Mouse (Mus musculus): Measurements from ENCODE around the gene Csrnp3. TPM values are rescaled to one million over a fixed set of nuclear protein-coding genes. Genes with fewer than 3 reads are reported as not detected.

The Csrnp3 gene
- total and polyA plus RNA-seq, 3 experiments: 0.16 TPM; not detected in 2

- DNase-seq (ENCODE audit: low spot score): no peak
- Histone ChIP-seq H3K27me3 (ENCODE audit: insufficient read depth, low read length) (no peaks in the 10 kb centered on the region), H3K36me3 (replicated peaks) (no peaks in the 10 kb centered on the region), H3K4me3 (ENCODE audit: low read depth, low read length) (no peak overlapping the region), H3K9me3 (replicated peaks) (peaks cover 8% of the 10 kb centered on the region), H3K4me1 (ENCODE audit: insufficient read depth, low read depth, low read length) (no peaks in the 10 kb centered on the region)
- no peak for TF ChIP-seq GATA2 (IDR thresholded peaks at IDR 0.05; ENCODE audit: borderline replicate concordance, low read depth, low read length)
- TF ChIP-seq TAL1 (conservative IDR thresholded peaks at IDR 0.05; ENCODE audit: low read depth, low read length): no peak
- TF ChIP-seq POLR2AphosphoS5 (IDR thresholded peaks at IDR 0.05; ENCODE audit: insufficient replicate concordance, low read depth, low read length): no peak
- TF ChIP-seq CTCF (IDR thresholded peaks at IDR 0.05; ENCODE audit: low read depth, low read length): no peak
- no peak for TF ChIP-seq GATA1 (IDR thresholded peaks at IDR 0.05; ENCODE audit: borderline replicate concordance, low read length)
- ATAC-seq (ENCODE audit: extremely low read depth, insufficient number of reproducible peaks, low FRiP score, poor library complexity, severe bottlenecking): no peak
Measured at GRCm38 (mm10) chr2:65920651-65921412, 75.3 kb downstream of the Csrnp3 start.

DNA sequence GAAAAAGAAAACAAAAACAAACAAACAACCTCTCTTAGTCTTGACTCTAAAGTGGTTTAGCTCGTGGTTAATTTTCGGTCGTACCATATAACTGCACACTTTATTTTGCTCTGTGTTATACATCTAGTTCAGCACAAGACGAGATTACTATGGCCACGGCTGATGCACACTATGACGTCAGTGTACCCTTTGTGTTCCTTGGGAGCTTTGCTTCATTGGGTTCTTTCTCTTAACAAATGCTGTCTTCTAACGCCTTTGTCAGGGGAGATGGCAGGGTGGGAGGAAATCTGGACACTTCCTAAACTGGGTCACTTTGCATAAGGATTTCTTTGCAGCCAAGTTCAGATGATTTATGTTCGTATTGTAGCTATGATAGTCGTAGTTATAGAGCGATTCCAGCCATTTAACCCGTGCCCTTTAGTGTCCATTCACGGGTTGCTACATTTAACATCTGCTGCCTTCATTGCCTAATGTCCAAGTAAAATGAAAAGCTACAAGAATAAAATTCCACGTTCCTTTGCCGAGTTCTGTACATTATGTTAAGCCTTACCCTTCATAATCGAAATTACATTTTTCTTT lies 79.9 kb downstream of the Csrnp3 start:
- Histone ChIP-seq H3K27me3 (ENCODE audit: insufficient read depth, low read length) (no peaks in the 10 kb centered on the region), H3K9me3 (replicated peaks) (peaks cover 8% of the 10 kb centered on the region), H3K4me3 (ENCODE audit: low read depth, low read length) (no peak overlapping the region), H3K4me1 (ENCODE audit: insufficient read depth, low read depth, low read length) (no peaks in the 10 kb centered on the region), H3K36me3 (replicated peaks) (no peaks in the 10 kb centered on the region)
- ATAC-seq (ENCODE audit: extremely low read depth, insufficient number of reproducible peaks, low FRiP score, poor library complexity, severe bottlenecking): no peak
- DNase-seq (ENCODE audit: low spot score): no peak
- TF ChIP-seq GATA1 (IDR thresholded peaks at IDR 0.05; ENCODE audit: borderline replicate concordance, low read length) (no peak), POLR2AphosphoS5 (IDR thresholded peaks at IDR 0.05; ENCODE audit: insufficient replicate concordance, low read depth, low read length) (no peak), GATA2 (IDR thresholded peaks at IDR 0.05; ENCODE audit: borderline replicate concordance, low read depth, low read length) (no peak), CTCF (IDR thresholded peaks at IDR 0.05; ENCODE audit: low read depth, low read length) (no peak), TAL1 (conservative IDR thresholded peaks at IDR 0.05; ENCODE audit: low read depth, low read length) (no peak)

- Histone ChIP-seq H3K9me3 (replicated peaks) (peaks cover 11% of the 10 kb centered on the region), H3K4me1 (ENCODE audit: insufficient read depth, low read depth, low read length) (no peaks in the 10 kb centered on the region), H3K27me3 (ENCODE audit: insufficient read depth, low read length) (no peaks in the 10 kb centered on the region), H3K36me3 (replicated peaks) (no peaks in the 10 kb centered on the region), H3K4me3 (ENCODE audit: low read depth, low read length) (no peak overlapping the region)
- ATAC-seq (ENCODE audit: extremely low read depth, insufficient number of reproducible peaks, low FRiP score, poor library complexity, severe bottlenecking) (no peak), DNase-seq (ENCODE audit: low spot score) (no peak)
- no peak for TF ChIP-seq POLR2AphosphoS5 (IDR thresholded peaks at IDR 0.05; ENCODE audit: insufficient replicate concordance, low read depth, low read length)
- no peak for TF ChIP-seq CTCF (IDR thresholded peaks at IDR 0.05; ENCODE audit: low read depth, low read length)
- no peak for TF ChIP-seq GATA2 (IDR thresholded peaks at IDR 0.05; ENCODE audit: borderline replicate concordance, low read depth, low read length)
- TF ChIP-seq TAL1 (conservative IDR thresholded peaks at IDR 0.05; ENCODE audit: low read depth, low read length): no peak
- TF ChIP-seq GATA1 (IDR thresholded peaks at IDR 0.05; ENCODE audit: borderline replicate concordance, low read length): no peak
Measured at GRCm38 (mm10) chr2:65926935-65927708, 81.6 kb downstream of the Csrnp3 start.

DNA sequence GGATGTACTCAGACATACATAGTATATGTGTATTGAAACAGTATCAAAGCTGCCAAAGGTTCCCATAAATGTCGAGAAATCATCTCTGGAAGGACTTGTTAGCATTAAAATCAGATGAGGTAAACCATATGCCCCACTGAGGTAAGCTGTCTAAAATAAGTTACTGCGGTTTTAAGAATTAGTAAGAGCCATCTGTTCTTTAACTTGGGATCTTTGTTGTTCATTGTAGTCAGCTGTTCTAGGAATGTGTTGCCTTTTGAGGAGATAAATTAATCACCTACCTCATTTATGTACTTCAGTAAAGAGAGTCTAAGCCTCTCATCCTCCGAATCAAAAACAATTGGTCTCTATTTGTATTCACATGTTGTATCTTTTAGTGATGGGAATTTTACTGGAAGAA lies 83.7 kb downstream of the Csrnp3 start:
- TF ChIP-seq TAL1 (conservative IDR thresholded peaks at IDR 0.05; ENCODE audit: low read depth, low read length): no peak
- no peak for TF ChIP-seq CTCF (IDR thresholded peaks at IDR 0.05; ENCODE audit: low read depth, low read length)
- no peak for TF ChIP-seq POLR2AphosphoS5 (IDR thresholded peaks at IDR 0.05; ENCODE audit: insufficient replicate concordance, low read depth, low read length)
- no peak for TF ChIP-seq GATA1 (IDR thresholded peaks at IDR 0.05; ENCODE audit: borderline replicate concordance, low read length)
- DNase-seq (ENCODE audit: low spot score) (no peak), ATAC-seq (ENCODE audit: extremely low read depth, insufficient number of reproducible peaks, low FRiP score, poor library complexity, severe bottlenecking) (no peak)
- Histone ChIP-seq H3K27me3 (ENCODE audit: insufficient read depth, low read length) (no peaks in the 10 kb centered on the region), H3K9me3 (replicated peaks) (peaks cover 11% of the 10 kb centered on the region), H3K4me1 (ENCODE audit: insufficient read depth, low read depth, low read length) (no peaks in the 10 kb centered on the region), H3K4me3 (ENCODE audit: low read depth, low read length) (no peak overlapping the region), H3K36me3 (replicated peaks) (no peaks in the 10 kb centered on the region)

GRCm38 (mm10) chr2:65929927-65930326 lies 84.4 kb downstream of the Csrnp3 start:
- TF ChIP-seq GATA2 (IDR thresholded peaks at IDR 0.05; ENCODE audit: borderline replicate concordance, low read depth, low read length): no peak
- TF ChIP-seq GATA1 (IDR thresholded peaks at IDR 0.05; ENCODE audit: borderline replicate concordance, low read length): no peak
- H3K9me3 ChIP-seq (replicated peaks): peaks cover 11% of the 10 kb centered on the region
- no peak overlapping the region for H3K4me3 ChIP-seq (ENCODE audit: low read depth, low read length)
- DNase-seq (ENCODE audit: low spot score) (no peak), ATAC-seq (ENCODE audit: extremely low read depth, insufficient number of reproducible peaks, low FRiP score, poor library complexity, severe bottlenecking) (no peak)
- no peaks in the 10 kb centered on the region for H3K4me1 ChIP-seq (ENCODE audit: insufficient read depth, low read depth, low read length)
- H3K27me3 ChIP-seq (ENCODE audit: insufficient read depth, low read length): no peaks in the 10 kb centered on the region
- H3K36me3 ChIP-seq (replicated peaks): no peaks in the 10 kb centered on the region

DNA sequence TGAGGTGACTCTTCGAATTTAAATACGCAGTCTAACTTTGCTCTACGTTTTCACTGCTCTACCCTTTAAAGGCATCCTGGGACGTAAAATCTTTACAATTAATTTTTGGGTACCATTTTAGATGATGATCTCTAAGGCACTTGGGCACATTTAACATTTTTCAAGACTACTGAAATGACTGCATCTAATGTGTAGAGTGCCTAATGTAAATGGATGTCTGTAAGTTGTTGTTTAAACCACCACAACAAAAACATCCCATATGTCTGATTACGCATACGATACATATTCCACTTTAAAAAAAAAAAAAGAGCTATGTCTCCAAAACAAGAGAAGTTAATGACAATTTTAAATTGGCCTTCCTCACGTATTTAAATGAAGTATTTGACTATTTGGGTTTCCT lies 85.7 kb downstream of the Csrnp3 start:
- no peak for TF ChIP-seq GATA1 (IDR thresholded peaks at IDR 0.05; ENCODE audit: borderline replicate concordance, low read length)
- TF ChIP-seq TAL1 (conservative IDR thresholded peaks at IDR 0.05; ENCODE audit: low read depth, low read length): no peak
- ATAC-seq (ENCODE audit: extremely low read depth, insufficient number of reproducible peaks, low FRiP score, poor library complexity, severe bottlenecking) (no peak), DNase-seq (ENCODE audit: low spot score) (no peak)
- no peaks in the 10 kb centered on the region for H3K36me3 ChIP-seq (replicated peaks)
- H3K9me3 ChIP-seq (replicated peaks): peaks cover 17% of the 10 kb centered on the region
- no peaks in the 10 kb centered on the region for H3K27me3 ChIP-seq (ENCODE audit: insufficient read depth, low read length)
- H3K4me1 ChIP-seq (ENCODE audit: insufficient read depth, low read depth, low read length): no peaks in the 10 kb centered on the region
- H3K4me3 ChIP-seq (ENCODE audit: low read depth, low read length): no peak overlapping the region

Measured in G1E (cell line).